Mouse (Mus musculus) liver, embryonic 14.5 days (tissue): ENCODE data around the gene Lamb3.
A peak's percentile ranks its signal among the peaks of the same experiment; 100 is the strongest.

Experiments used
- CTCF ChIP-seq: IDR thresholded peaks from 2 replicates; pipeline ENCODE4 v1.5.1; 2016; ENCODE audit warnings: antibody characterized with exemption, low read depth, control low read depth
- EP300 ChIP-seq: IDR thresholded peaks from 2 replicates; pipeline ENCODE4 v1.6.1; 2016; ENCODE audit warnings: antibody characterized with exemption, low read depth

- TF ChIP-seq CTCF (peak; percentile 79), EP300 (no peak)
Observed at GRCm38 (mm10) chr1:193382841-193383462, 175.5 kb downstream of the Lamb3 start.
